Mouse (Mus musculus) layer of hippocampus, adult 8-10 months (tissue): ENCODE data around the gene Tmem94. TPM values are rescaled to one million over a fixed set of nuclear protein-coding genes. Genes with fewer than 3 reads are reported as not detected.
A peak's percentile ranks its signal among the peaks of the same experiment; 100 is the strongest.

Experiments
- DNase-seq, 2 experiments: peaks; one replicate each; pipeline ENCODE4 v3.0.0; 2022; ENCODE audit warnings: low spot score in 2 of 2
- total RNA-seq, 4 experiments: library from RNA; stranded (reverse); gene quantifications; 2 replicates each; pipeline ENCODE4 v1.2.4; 2022

The Tmem94 gene
- total RNA-seq, 4 experiments from 2014 or later, result 49.7 to 64.2 (median 52.3) TPM

DNA sequence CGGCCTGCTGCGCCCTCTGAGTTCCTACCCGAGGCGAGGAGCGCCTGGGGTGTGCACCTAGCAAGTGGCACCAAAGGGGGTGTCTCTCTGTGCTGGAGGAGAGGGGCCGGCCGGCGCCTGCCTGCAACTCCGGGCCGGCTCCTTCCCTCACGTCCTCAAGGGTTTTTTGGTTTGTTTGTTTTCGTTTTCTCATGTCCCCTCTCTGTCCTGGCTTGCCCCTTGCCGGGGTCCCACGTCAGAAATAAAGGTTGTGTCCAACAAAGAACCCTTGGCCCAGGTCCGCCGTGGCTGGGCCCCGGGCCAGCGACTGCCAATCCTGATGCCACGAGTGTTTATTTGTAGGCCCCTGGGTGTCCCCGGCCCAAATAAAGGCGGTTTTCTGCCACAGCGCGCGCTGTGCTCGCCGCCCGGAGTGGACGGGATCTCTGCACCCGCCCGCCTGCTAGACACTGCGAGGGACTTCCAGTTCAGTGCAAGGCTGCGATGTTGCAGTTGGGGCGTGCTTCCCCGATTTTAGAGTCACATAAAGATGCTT lies 441 bp downstream of the Tmem94 start:
- peak in 1 of 2 experiments; percentile 51 for DNase-seq

DNA sequence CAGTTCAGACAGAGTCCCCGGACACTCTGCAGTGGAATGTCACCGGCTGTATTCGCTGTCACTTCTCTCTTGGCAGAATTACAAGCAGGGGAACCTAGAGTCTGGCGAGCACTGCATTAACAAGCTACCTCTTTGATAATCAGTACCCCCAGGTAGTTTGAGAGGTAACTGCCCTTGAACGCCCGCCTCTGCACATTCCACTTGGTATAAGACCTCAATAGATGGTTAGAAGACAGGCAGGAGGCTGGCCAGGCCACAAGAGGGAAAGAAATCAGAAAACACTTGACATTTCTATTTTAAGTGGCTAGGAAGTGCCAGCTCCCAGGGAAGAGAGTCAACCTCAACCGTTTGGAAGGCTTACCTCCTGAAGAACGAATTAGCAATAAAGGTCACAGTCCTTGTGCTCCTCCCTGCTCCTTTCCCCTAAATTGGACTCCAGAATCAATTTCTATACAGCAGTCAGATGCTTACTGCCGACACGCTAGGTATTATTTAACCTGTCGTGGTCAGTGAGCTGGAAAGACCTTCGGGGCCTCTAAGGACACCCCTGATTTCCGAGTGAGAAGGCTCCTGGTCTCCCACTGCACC lies 1.2 kb downstream of the Tmem94 start:
- no peak for DNase-seq

DNA sequence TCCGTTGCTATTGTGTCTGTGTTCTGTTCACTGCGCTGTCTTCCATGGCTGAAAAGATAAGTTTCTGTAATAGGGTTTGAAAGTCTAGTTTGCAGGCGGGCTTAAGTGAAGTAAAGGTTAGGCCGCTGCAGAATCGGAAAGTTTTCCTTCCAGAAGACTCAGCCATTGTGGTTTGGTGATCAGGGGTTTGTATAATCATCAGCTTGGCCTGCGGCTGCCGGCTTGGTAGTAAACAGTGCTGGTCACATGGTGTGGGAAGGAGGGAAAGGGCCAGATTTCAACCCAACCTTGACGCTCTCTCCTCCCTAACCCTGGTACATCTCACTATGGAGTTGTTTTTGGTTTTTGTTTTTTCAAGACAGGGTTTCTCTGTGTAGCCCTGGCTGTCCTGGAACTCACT lies 1.7 kb downstream of the Tmem94 start:
- DNase-seq, result no peak

DNA sequence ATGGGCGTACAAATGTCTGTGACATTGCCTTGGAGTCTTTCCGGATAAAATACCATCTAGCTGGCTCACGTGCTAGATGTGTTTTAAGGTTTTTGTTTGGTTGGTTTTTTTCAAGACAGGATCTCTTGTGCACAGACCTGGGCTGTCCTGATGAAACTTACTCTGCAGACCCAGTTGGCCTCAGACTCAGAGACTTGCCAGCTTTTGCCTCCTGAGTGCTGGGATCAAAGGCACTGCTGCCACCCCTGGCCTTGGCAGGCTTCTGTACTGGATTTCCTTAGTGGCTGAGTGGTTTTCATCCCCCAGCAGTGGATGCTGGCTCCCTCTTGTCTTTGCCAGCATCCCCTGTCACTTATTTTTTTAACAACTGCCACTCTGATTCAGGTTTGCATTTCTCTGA lies 3.7 kb downstream of the Tmem94 start:
- DNase-seq, result no peak

DNA sequence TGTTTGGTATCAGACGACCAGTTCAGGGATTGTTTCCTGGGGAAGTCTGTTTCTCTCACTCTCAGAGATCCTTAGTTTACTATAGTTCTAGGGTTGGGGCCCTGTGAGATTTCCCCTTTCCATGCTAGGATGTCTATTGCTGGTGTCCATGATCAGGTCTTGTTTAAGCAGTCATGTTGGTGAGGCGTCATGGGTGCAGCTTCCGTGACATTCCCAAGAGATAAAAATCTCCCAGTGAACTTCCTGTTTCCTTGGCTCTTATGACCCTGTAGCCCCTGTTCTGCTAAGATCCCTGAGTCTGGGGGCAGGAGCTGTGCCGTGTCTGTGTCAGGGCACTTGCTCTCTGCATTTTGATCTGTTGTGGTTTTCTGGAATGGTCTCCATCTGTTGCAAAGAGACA lies 9.4 kb downstream of the Tmem94 start:
- no peak for DNase-seq

DNA sequence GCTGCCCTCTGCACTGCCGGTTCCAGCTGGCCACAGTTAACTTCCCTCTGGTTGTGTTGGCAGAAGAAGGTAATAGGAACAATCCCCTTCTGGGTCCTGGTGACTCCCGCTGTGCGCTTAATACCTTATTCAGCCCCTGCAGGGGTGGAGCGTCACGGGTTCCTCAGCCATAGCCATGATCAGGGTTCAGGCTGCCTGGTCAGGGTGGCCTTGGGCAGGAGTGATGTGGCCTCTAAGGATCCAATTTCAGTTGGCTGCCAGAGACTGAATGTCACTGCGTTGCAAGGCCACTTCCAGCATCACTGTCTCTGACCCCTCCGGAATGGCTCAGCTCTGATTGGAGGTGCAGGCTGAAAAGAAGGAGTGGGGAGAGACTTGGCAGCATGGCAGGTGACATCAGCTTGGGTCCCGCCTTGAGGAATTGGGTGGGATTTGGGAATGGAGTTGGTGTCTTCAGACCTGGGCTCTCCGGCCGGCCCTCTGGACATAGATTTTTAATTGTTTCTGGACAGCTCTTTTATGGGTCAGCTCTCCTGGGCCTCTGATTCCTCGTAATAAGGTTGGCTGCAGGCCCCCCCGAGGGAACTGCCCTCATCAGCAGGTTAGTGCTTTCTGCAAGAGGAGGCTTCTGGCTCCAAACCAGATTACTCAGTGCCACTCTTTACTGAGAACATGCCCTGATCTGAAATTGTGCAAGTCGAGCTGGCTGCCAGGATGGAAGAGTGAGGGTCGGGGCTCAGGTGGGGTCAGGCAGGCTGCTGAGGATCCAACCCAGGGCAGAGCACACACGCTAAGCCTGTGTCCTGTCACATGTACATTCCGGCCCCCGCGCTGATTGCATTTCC lies 10.8 kb downstream of the Tmem94 start:
- no peak for DNase-seq

DNA sequence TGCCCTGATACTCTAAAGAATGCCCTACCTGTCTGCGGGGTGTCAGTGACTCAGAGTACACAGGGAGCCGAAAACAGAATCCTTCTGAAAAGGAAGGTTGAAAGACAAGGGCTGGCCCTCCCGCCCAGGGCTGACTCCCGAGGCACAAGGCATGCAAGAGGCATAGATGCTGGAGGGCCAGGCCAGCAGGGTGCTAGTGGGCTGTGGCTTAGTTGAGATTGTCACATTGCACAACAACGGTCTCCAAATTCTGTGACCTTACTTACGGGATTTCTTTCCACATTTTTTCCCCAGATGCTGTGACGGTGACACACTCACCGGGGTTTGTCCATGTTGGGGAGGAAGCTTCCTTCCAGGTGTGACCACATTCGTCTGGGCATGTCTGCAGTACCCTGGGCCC lies 11.7 kb downstream of the Tmem94 start:
- no peak for DNase-seq

DNA sequence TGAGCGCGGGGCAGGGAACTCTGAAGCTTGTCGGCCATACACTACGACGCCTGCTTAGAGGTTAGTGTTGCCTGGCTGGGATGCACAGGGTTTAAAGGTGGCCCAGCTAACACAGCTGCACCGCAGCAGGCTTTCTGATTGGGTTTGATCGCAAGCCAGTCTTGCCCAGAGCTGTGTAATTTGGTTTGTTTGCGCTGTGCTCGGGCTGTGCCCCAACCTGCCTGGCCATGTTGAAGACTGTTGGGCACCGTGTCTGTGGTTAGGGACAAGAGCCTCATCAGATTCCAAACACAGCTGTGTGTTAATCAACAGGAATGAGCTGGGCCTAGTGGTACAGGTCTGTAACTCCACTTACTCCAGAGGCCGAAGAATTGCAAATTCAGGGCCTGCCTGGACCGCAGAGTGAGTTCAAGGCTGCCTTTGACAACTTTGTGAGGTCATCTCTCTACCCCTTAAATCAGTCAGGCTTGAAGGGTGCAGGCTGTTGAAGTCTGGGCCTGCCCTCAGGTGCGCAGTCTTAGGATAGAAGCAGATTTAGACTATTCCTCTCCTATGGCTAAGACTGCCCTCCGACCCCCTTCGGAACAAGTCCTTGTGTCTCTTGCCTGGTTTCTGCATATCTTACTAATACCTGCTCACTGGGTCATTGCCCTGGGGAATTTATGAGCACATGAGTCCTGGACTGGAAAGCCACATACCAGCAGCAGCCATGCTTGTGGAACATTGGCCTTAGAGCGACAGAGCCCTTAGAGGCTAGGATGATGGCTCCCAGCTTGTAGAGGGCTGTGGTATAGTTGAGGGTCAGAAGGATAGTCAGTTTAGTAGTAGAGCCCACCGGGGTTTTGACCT lies 12.5 kb downstream of the Tmem94 start:
- DNase-seq, result peak in 1 of 2 experiments; percentile 3

DNA sequence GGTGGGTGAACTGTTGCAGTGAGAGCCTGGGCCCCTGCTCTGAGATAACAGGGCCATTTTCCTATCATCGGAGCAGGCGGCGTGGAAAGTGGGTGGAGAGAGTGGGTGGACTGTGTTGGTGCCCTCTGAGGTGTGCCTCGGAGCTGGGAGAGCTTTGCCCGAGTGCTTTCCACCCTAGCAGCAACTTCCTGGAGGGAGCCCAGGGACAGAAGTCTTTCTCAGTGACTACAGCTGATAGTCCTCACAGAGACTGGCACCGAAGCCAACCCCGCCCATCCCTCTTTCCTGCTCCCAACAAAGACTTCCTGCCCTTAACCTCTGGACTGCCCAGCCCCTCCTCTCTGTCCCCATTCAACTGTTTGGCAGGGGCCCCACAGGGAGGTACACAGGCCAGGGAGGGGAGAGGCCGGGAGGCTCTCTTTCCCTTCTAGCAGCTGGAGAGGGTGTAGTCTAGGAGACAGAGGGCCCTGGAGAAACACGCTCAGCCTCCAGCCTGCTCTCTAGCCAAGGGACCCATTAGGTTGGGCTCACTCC lies 13.9 kb downstream of the Tmem94 start:
- peak; percentile 48 to 77 for DNase-seq

DNA sequence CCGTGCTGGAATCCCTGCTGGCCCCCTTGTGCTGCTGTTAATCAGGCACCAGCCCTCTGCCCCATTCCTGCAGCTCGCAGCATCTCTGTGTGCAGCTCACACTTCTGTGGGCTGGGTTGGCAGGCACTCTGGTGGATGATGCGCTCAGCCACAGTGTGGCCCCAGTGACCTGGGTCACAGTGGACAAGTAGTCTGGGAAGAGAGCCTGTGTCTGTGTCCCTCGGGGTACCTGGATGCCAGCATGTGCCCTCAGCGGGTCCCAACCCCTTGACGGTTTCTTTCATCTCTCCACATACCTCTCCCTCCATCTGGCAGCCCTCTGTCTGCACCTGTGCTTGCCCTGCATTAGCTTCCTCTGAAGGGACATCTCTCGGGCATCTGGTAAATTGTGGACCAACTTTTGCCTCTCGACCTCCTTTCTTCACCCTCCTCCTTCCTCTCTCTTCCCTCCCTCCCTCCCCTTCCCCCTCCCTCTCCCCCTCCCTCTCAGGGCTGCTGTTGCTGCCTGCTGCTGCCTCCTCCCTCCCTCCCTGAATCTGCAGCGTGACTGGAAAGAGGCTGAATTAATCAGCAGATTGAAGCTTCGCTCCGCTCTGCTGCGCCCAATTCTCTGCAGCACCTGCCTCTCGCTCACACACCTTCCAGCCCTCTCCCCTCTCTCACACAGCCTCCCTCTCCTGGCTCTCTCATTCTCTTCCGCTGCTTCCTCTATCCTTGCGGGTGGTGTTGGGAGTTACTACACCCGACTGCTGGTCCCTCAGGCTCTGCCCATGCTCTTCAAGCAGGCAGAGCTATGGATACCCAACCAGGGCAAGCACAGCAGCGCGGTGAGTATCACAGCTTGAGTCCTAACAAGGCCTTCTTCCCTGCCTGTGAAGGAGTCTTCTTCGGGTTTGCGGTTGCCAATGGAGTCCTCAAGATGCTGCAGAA lies 15.2 kb downstream of the Tmem94 start:
- peak in 1 of 2 experiments; percentile 59 for DNase-seq

DNA sequence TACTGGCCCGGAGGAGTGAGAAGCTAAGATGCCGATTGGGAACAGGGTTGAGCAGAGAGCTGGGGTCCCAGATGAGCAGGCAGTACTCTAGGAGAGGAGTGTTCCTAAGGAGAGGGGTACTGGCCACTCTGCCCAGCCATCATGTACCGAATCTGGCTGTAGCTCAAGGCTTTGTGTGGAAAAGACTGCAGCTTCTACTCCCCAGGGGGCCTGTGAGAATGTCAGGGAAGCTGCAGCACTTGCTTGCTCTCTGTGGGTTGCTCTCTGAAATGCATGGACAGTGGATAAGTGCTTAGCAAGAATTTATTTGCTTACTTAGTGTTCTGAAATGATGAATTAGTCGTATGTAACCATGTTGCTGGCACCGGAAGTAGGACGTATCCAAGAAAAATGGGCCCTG lies 21.2 kb downstream of the Tmem94 start:
- DNase-seq, result no peak

DNA sequence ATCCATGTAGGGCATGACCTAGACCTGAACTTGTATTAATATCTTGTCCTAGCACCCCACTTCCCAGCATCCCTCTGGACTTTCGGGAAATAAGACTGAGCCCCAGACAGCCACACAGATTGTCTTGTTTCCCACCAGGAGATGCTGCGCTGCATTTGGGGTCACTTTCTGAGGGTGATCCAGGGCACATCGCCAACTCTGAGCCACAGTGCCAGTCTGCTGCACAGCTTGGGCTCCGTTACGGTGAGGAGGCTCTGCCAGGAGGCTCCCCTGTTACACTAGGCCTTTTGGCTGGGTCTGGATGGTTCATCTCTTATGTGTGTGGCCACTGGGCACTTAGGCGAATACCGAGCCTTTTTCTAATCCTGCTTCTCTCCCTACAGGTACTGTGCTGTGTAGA lies 24.6 kb downstream of the Tmem94 start:
- DNase-seq, result no peak

DNA sequence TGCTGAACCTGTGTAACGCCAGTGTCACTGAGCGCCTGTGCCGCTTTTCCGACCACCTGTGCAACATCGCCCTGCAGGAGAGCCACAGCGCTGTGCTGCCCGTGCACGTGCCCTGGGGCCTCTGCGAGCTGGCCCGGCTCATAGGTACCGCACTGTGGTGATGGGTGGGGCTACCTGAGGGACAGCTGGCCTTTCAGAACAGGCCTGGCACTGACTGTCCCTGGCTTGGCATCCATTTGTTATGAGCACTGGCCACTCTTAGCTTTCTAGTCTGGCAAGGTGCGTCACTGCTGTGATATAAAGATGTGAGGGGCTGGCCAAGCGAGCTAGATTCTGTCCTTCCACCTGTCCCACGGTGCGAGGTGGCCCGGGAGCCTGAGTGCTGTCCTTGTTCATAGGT lies 26.7 kb downstream of the Tmem94 start:
- DNase-seq, result no peak

DNA sequence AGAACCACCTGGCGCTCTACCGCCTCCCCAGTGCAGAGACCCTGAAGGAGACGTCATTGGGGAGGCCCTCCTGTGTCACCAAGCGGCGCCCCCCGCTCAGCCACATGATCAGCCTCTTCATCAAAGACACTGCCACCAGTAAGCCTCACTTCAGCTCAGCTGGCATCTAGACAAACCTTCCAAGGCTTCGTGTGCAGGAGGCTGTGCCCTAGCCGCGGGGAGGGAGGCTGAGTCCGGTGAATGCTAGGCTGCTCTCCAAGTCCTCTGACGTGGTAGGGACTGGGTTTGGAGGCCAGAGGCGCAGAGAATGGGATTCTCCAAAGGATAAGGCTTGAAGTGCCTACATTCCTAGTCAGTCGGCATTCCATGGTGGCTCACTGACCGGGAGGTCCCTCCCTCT lies 27.1 kb downstream of the Tmem94 start:
- no peak for DNase-seq

DNA sequence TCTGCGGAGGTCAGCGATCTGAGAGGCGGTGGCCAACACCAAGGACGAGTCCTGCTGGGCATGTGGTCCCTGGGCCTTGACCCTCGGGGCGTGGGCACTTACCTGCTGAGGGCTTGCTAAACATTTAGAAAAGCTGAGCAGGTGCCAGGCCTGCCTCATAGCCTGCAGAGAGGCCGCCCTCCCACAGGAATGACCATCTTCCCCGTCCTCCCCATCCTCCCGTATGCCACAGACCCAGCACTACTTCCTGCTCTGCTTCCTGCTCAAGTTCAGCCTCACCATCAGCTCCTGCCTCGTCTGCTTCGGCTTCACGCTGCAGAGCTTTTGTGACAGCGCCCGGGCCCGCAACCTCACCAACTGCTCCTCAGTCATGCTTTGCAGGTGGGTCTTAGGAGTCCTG lies 31.7 kb downstream of the Tmem94 start:
- no peak for DNase-seq

DNA sequence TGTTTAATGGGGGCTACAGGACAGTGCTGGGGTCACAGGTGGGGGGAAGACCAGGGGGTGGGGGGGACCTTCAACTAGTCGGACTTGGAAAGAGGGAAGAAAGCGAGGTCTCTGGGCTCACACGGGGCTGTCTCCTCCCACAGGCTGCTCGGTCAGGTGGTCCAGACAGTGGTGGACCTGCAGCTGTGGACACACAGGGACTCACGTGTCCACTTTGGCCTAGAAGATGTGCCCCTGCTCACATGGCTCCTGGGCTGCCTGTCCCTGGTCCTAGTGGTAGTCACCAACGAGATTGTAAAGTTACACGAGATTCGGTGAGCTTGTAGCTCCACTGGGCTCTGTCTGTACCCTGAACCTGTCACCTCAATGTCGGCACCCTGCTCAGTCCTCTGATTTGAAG lies 32.4 kb downstream of the Tmem94 start:
- DNase-seq, result no peak

DNA sequence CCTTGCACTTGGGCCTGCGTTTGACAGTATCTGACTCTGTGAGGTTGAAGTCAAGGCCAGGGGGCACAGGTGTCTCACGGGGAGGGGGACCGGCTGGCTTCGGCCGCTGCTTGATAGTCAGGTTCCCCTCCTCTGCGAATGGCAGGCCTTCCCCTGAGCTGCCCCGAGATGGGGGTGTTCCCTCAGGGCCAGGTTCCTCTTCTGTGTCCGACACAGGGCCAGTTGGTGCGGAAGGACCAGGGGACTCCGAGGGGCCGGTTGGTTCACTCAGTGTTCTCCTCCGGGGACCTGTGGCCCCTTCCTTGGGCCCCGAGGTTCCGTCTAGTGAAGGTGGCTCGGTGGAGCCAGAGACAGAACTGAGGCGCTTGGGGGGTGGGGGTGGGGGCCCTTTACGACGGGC lies 35.7 kb downstream of the Tmem94 start:
- DNase-seq, result no peak

DNA sequence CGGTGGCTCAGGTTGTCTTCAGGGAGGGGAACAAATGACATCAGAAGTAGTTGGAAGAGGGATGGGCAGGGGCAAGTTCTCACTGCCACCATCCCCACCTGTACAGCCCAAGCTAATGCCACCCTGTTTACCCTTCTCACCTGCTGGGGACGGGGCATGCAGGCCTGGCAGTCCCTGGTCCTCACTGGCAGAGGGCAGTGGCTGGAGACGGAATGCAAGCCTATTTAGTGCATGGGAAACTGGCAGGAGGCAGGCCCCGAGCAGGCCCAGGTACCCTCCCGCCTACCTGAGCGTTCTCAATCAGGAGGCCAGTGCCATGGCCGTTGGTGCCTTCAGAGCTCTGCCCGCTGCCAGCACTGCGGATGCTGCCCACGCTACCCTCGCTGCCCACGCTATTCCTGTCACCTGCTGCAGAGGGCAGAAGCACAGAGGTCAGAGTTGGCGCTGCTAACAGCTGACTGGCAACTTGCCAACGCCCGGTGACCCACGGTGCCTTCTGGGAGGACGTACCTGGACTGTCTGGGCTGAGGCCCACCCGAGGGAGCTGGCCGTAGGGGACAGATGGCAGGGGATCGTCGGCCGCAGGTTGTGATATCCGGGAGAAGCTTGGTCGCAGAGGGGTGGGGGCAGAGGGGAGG lies 38.0 kb downstream of the Tmem94 start:
- no peak for DNase-seq

DNA sequence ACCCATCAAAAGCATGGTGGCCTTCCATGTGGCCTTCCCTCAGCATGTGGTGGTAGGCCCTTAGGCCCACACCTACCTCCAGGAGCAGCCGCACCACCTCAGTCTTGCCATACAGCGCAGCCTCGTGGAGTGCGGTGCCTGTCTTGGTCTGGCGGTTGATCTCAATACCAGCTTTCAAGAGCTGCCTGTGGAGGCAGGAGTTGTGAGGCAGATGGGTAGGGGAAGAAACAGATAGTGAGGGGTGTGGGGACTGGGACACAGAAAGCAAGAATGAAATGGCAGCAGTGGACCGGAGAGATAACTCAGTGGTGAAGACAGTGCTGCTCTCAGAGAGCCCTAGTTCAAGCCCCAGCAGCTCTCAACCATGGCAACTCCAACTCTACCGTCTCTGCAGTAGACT lies 39.8 kb downstream of the Tmem94 start:
- DNase-seq, result no peak

DNA sequence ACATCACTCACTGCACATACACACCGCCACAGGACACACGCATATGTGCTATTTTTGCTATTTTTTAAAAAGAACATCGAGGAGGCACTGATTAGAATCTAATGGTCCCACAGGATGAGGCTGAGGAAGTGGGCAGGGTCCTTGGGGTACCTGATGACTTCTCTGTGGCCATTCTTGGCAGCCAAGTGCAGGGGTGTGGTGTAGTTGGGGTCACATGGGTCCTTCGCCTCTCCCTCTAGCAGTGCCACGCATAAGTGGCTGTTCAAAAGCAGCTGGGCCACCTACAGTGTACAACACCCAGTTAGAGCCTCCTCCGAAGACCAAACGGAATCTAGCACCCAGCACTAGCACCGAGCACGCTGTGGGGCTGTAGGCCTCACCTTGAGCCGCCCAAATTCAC lies 40.9 kb downstream of the Tmem94 start:
- DNase-seq, result no peak
